Mouse (Mus musculus): ENCODE results near the gene Lgals3. TPM values are rescaled to one million over a fixed set of nuclear protein-coding genes. Genes with fewer than 3 reads are reported as not detected.

Lgals3 gene
- total RNA-seq, 2 experiments from 2014 or later = 6.9 to 7.0 TPM

GRCm38 (mm10) chr14:47369741-47370140 lies 2.2 kb downstream of the Lgals3 start:
- DNase-seq = no peak

- DNase-seq = no peak
Measured at GRCm38 (mm10) chr14:47370790-47371189, 3.2 kb downstream of the Lgals3 start.

GRCm38 (mm10) chr14:47371689-47372088 lies 4.1 kb downstream of the Lgals3 start:
- no peak for DNase-seq

- peak; percentile 59 for DNase-seq
Measured at GRCm38 (mm10) chr14:47373728-47374678, 6.5 kb downstream of the Lgals3 start.

DNA sequence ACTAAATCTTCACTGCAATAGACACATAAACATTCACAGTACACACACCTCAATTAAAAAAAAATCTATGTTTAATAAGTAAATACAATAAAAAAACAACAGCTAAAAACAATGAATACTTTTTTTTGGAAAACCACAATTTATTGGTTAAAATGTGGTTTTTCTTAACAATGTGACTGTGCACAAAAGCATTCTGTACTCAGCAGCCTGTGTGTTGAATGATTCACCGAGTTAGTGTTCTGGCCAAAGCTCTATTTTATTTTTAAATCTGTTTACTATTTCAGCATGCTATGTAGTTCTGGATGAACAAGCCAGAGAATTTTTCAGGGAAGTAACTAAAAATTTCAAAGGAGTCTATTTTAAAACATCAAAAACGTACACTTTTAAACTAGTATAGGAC lies 9.0 kb downstream of the Lgals3 start:
- DNase-seq = no peak

DNA sequence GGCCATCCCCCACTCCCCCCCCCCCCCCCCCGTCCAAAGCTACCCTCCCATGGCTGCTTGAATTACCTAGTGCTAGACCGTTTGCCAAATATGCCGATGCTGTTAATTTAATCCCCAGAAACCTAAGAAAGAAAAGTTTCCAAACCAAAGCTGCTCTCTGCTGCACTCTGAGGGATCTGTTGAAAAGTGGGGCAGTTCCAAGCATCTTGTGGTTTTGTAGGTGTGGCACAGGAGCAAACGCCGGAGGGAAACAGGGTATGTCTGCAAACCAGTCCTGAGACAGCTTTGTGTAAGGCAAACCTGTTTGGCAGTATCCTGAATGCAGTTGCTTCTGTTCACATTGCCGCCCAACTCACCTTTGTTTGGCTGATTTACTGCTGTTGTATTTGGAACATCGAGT lies 10.8 kb downstream of the Lgals3 start:
- no peak for DNase-seq

- DNase-seq = no peak
Measured at GRCm38 (mm10) chr14:47383911-47384310, 16.4 kb downstream of the Lgals3 start.

- DNase-seq = no peak
Measured at GRCm38 (mm10) chr14:47384653-47385052, 17.1 kb downstream of the Lgals3 start.

GRCm38 (mm10) chr14:47386125-47386524 lies 18.6 kb downstream of the Lgals3 start:
- DNase-seq = no peak

- DNase-seq = no peak
Measured at GRCm38 (mm10) chr14:47393354-47394094, 26.0 kb downstream of the Lgals3 start.

- DNase-seq = no peak
Measured at GRCm38 (mm10) chr14:47395007-47395406, 27.5 kb downstream of the Lgals3 start.

DNA sequence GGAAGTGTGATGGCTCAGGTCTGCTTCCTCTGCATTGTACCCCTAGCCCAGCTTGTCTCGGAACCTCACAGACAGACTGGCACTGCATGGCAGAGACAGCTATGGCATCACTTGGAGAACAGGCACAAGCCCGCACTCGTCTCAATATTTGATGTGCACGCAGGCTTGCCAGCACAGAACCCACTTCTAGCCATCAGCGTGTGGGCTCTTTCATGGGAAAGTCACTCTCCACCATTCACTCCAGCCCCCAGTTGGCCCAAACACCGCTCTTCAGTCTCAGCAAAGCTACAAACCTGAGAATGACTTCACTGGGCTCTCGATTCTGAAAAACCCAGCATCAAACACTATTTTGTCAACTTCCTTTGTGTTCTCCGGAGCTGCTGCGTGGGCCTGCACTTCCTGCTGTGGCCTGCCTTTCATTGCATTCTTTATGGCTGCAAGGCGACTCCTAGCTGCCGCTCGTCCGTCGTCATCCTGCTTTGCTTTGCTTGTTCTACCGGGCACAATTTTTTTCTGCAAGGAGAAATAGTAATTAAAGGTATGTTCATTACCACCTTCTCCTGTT lies 28.0 kb downstream of the Lgals3 start:
- DNase-seq = no peak

DNA sequence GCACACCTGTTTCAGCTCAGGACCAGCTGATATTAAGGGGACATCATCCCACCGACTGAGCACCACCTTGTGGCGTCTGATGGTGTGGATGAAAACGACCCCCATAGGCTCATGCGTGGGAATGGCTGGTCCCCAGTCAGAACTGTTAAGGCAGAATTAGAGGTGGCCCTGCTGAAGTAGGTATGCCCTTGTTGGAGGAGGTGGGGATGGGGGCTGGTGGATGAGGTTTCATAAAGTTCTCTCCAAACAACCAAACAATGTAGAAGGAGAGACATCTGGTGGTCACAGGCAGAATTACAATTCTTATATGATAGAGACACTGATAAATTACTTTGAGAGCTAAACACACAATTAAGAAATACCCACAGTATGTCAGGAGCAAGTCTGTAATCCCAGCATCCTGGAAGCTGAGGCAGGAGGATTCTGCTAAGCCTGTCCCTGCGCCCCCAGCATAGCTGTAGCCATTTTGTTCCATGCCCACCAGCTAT lies 28.7 kb downstream of the Lgals3 start:
- no peak for DNase-seq

DNA sequence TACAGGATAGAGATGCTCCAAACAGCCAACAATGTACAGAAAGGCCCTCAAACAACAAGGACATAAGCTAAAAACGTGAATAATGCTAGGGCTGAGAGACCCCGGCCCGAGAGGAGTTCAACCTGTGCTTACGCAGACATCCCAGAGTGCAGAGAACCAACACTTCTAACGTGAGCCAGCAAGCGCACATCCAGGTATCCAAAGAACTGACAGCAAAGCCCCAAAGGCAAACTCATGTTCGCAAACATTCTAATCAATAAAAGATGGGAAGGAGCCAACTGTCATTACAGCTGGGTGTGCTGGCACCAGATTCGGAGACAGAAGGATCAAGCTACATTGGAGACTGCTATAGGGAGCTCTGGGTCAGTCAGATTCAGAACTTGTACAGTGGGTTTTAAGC lies 35.2 kb downstream of the Lgals3 start:
- DNase-seq = no peak

DNA sequence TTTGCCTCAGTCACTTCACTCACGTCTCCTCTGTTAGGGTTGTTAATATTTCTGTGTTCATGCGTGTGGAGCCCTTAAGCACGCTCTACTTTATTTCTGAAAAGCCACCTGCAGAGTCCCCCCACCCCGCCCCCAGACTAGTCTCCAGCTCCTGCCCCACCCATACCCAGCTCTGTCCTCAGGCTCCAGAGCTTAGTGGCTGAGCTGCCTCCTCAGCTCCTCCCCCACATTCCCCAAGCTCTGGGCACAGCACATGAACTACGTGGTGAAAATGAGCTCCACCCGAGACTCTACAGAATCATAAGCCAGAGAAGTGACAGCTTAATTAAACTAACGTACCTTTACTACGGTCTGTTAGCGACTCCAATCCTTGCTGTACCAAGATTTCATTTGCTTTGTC lies 38.4 kb downstream of the Lgals3 start:
- no peak for DNase-seq

- DNase-seq = no peak
Measured at GRCm38 (mm10) chr14:47417346-47417745, 49.8 kb downstream of the Lgals3 start.

GRCm38 (mm10) chr14:47417775-47418665 lies 50.5 kb downstream of the Lgals3 start, which contains the start of gene Dlgap5:
Gene Dlgap5, minus strand, starts transcription at chr14:47418407.
- peak; percentile 94 for DNase-seq

- DNase-seq = no peak
Measured at GRCm38 (mm10) chr14:47418666-47418991, 51.1 kb downstream of the Lgals3 start.

DNA sequence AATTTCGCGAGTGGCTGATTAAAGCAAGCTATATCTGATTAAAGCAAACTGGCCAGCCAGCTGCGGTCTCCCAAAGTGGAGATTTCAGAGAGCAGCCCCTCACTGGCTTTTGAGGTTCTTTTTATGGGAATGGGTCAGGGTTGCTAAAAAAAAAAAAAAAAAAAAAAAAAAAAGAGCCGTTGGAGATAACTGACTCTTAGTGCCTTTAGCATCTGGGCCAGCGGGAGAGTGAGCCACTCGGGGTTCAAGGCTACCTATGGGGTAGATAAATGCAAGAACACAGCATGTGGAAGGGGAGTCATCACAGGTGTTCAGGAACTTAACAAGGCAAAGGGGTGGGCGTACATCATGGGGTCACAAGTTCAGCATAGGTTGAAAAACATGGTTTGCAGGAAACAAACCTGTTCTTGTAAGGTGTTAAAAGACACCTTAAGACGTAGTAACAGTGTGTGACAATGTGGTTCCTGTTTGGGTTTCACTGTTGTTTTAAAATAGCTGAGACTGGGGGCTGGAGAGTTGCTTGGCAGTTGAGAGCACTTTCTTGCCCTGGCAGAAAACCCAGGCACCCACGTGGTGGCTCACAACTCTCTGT lies 51.6 kb downstream of the Lgals3 start:
- no peak for DNase-seq

- DNase-seq = no peak
Measured at GRCm38 (mm10) chr14:47419723-47420276, 52.2 kb downstream of the Lgals3 start.

GRCm38 (mm10) chr14:47421606-47422005 lies 54.1 kb downstream of the Lgals3 start:
- DNase-seq = no peak
